Mouse (Mus musculus): ENCODE results near the gene Rsph6a.

- no peak for TF ChIP-seq CTCF (IDR thresholded peaks at IDR 0.05; ENCODE audit: borderline replicate concordance, insufficient read depth, low read length)
- peak; percentile 21; the same call in 1 of the 2 replicates for TF ChIP-seq POLR2A (IDR thresholded peaks at IDR 0.05; ENCODE audit: low read depth, low read length)
Measured at GRCm38 (mm10) chr7:19084277-19084771, 29.8 kb downstream of the Rsph6a start.

Measured in embryonic fibroblast, embryonic 13.5 days (primary cell).